Mouse (Mus musculus): ENCODE measurements around the gene Gm42420. TPM values are rescaled to one million over a fixed set of nuclear protein-coding genes. Genes with fewer than 3 reads are reported as not detected.

Gm42420 gene
- polyA plus RNA-seq, 1 experiment from 2014 or later = 0.75 TPM

DNA sequence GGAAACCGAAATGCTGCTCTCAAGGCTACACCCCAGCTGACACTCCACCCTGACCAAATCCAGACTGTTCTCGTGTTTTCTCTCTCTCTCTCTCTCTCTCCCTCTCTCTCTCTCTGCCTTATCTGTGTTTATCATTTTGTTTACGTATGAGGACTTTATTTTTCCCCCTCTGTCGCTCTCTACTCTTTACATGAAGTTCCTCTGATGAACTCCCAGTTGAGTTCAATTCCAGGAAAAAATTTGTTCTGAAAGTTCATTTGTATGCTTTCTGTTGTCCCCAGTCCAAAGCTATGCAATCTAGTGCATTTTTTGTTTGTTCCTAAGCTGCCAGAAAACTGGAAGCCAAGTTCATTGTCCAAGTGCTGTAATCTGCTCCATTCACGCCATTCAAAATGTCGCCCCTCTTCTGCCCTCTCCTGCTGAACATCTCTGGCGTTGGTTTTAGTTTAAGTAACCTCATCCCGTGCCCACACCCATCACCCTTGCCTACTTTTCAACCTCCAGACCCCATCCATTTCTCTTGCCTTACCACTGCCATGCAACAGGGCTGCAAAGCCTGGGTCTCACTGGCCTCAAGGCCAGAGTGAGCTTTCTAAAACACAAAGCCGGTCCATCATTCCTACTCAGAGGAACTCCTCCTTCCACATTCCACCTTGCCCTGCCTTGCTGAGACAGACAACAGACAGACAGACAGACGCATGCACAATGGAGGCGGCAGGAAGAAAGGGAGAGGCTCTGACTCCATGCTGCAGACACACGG lies 30.5 kb upstream of the Gm42420 start:
- Histone ChIP-seq H3K9me3 (ENCODE audit: low read length) (no peaks in the 10 kb centered on the region), H3K36me3 (ENCODE audit: insufficient read depth, low read length) (no peaks in the 10 kb centered on the region), H3K4me3 (ENCODE audit: low read depth, low read length) (no peak overlapping the region), H3K27ac (ENCODE audit: low read length) (peak overlapping the region; percentile 63), H3K4me1 (ENCODE audit: insufficient read depth, low read depth, low read length) (peaks cover 11% of the 10 kb centered on the region; the same call in 1 of the 2 replicates), H3K27me3 (replicated peaks; ENCODE audit: insufficient read depth, low read length) (no peaks in the 10 kb centered on the region), H3K9ac (replicated peaks; ENCODE audit: low read depth) (no peak overlapping the region), H3K4me2 (replicated peaks; ENCODE audit: low read depth, low read length) (peak overlapping the region; percentile 89)
- 53% methylated on average over 12 of the region's 12 CpGs for WGBS
- TF ChIP-seq EP300 (IDR thresholded peaks at IDR 0.05) (peak; percentile 78; the same call in 1 of the 2 replicates), CTCF (IDR thresholded peaks at IDR 0.05) (no peak)
- DNase-seq (ENCODE audit: low spot score) (peak; percentile 87), ATAC-seq (peak; percentile 44)

DNA sequence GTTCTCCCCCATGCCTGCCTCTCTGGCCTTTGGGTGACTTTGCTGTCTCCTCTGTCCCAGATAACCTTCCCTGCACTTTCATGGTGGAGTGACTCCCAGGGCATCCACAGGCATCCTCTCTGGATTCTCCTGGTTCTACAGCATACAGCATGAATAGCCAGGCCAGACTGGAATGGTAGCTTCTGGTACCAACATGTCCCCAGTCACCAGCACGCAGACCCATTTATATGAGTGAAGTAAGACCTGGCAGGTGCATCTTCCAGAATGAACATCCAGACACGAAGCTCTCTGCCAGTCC lies 30.0 kb upstream of the Gm42420 start:
- peak overlapping the region; percentile 89 for H3K4me2 ChIP-seq (replicated peaks; ENCODE audit: low read depth, low read length)
- no peak for ATAC-seq
- DNase-seq (ENCODE audit: low spot score) = no peak
- peaks cover 11% of the 10 kb centered on the region; the same call in 1 of the 2 replicates for H3K4me1 ChIP-seq (ENCODE audit: insufficient read depth, low read depth, low read length)
- TF ChIP-seq EP300 (IDR thresholded peaks at IDR 0.05) = no peak
- TF ChIP-seq CTCF (IDR thresholded peaks at IDR 0.05) = no peak
- H3K4me3 ChIP-seq (ENCODE audit: low read depth, low read length) = no peak overlapping the region
- peak overlapping the region; percentile 57; the same call in 1 of the 2 replicates for H3K27ac ChIP-seq (ENCODE audit: low read length)
- 72% methylated on average over 2 of the region's 2 CpGs for WGBS
- H3K9ac ChIP-seq (replicated peaks; ENCODE audit: low read depth) = no peak overlapping the region
- H3K36me3 ChIP-seq (ENCODE audit: insufficient read depth, low read length) = no peaks in the 10 kb centered on the region
- no peaks in the 10 kb centered on the region for H3K9me3 ChIP-seq (ENCODE audit: low read length)
- H3K27me3 ChIP-seq (replicated peaks; ENCODE audit: insufficient read depth, low read length) = no peaks in the 10 kb centered on the region

DNA sequence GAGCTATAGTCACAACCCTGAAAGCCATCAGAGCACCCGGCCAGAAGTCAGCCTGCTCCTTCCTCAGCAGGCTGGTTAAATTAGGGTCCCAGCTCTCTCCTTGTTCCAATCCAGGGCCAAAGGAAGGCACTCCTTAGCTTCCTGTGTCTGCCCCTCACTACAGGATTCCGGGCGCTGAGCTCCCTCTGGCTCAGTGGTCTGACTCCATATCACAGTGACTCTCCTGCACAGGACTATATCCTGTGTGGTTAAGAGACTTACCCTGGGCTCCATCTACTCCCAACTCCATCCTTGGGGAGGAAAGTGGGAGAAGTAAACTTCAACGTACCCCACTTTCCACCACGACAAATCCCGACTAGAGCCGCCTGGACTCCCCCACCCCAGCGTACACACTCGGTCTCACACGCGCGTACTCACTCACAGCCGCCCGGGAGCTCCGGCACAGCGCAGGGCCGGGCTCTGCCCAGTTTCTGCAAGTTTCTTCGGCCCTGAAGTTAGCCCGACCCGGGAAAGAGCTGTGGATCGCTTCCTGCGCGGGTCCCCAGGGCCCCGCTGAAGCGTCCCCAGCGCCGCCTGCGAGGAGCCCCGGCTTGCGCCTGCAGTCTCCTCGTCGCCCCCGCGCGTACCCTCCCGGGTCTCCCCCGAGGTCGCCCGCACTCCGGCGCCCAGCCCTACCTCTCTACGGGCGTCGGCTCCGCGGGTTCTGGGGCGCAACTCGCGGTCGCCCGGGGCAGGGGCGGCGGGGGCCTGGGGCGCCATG lies 28.5 kb upstream of the Gm42420 start:
- WGBS = 2% methylated on average over 45 of the region's 54 CpGs
- Histone ChIP-seq H3K4me2 (replicated peaks; ENCODE audit: low read depth, low read length) (peak overlapping the region; percentile 89), H3K9me3 (ENCODE audit: low read length) (no peaks in the 10 kb centered on the region), H3K27ac (ENCODE audit: low read length) (peak overlapping the region; percentile 67), H3K4me1 (ENCODE audit: insufficient read depth, low read depth, low read length) (peaks cover 11% of the 10 kb centered on the region; the same call in 1 of the 2 replicates), H3K27me3 (replicated peaks; ENCODE audit: insufficient read depth, low read length) (no peaks in the 10 kb centered on the region), H3K4me3 (ENCODE audit: low read depth, low read length) (peak overlapping the region; percentile 79), H3K9ac (replicated peaks; ENCODE audit: low read depth) (peak overlapping the region; percentile 76), H3K36me3 (ENCODE audit: insufficient read depth, low read length) (no peaks in the 10 kb centered on the region)
- TF ChIP-seq EP300 (IDR thresholded peaks at IDR 0.05) = no peak
- TF ChIP-seq CTCF (IDR thresholded peaks at IDR 0.05) = no peak
- peak; percentile 51 for ATAC-seq
- peak; percentile 50 for DNase-seq (ENCODE audit: low spot score)

DNA sequence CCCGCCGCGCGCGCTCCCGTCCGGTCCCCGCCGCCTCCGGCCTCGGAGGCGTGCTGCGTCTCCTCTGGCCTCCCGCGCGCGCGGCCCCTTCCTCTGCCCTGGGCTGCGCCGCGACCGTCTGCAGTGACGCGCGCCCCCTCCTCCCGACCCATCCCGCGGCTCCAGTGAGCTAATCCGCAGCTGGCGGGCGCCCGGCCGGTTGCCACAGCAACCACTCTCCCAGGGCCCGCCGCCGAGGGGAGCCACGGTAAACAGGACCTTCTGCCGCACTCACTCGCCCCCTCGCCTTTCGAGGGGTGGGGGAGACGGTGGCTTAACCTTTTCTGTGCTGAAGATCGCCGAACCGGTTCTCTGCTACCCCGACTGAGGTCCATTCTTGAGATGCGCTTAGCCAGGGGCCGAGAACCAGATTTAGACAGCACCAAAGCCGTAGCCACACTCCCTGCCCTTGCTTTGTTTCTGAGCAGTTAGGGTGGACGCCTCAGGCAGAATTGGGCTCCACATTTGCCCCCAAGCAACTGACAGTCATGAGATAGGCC lies 27.8 kb upstream of the Gm42420 start, which contains the start of gene Dennd2a:
Dennd2a (minus strand) TSS at position 145 of the 539 bp plus-strand sequence.
- peaks cover 11% of the 10 kb centered on the region; the same call in 1 of the 2 replicates for H3K4me1 ChIP-seq (ENCODE audit: insufficient read depth, low read depth, low read length)
- ATAC-seq (peak; percentile 79), DNase-seq (ENCODE audit: low spot score) (peak; percentile 90)
- H3K9ac ChIP-seq (replicated peaks; ENCODE audit: low read depth) = peak within 1 kb of the TSS; percentile 76
- no peaks in the 10 kb centered on the region for H3K9me3 ChIP-seq (ENCODE audit: low read length)
- peak within 1 kb of the TSS; percentile 89 for H3K4me2 ChIP-seq (replicated peaks; ENCODE audit: low read depth, low read length)
- no peaks in the 10 kb centered on the region for H3K27me3 ChIP-seq (replicated peaks; ENCODE audit: insufficient read depth, low read length)
- peak within 1 kb of the TSS; percentile 67 for H3K27ac ChIP-seq (ENCODE audit: low read length)
- H3K36me3 ChIP-seq (ENCODE audit: insufficient read depth, low read length) = no peaks in the 10 kb centered on the region
- 4% methylated on average over 35 of the region's 50 CpGs for WGBS
- TF ChIP-seq EP300 (IDR thresholded peaks at IDR 0.05) (no peak), CTCF (IDR thresholded peaks at IDR 0.05) (no peak)
- peak within 1 kb of the TSS; percentile 79 for H3K4me3 ChIP-seq (ENCODE audit: low read depth, low read length)

DNA sequence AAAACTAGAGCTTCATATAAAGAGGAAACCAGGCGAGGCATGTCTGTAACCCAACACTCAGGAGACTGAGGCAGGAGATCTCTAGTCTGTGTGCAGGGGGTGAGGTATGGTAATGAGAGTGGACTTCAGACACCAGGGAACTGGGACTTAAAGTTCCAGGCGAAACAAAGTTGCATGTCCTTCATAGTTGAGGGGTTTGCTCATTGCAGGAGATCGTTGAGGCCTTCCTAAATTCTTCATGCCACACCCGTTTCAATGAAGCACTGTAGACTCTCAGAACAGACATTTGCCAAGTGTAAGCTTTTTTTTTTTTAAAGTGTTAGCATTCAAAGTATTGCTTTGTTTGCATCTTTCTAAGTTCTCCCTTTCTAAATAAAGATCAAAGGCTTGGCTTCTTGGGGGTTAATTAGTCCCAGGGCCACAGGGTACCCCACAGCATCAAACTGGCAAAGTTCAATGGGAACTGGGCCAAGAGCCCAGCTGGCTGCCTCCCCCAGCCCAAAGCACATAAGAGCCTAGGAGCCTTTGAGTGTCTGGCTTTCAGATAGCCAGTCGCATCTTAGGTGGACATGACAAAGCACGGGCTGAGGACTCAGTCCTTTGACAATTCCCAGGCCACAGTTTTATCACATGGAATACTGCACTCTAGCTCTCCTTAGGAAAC lies 26.1 kb upstream of the Gm42420 start:
- ATAC-seq (peak; percentile 12), DNase-seq (ENCODE audit: low spot score) (peak; percentile 62)
- TF ChIP-seq CTCF (IDR thresholded peaks at IDR 0.05) (no peak), EP300 (IDR thresholded peaks at IDR 0.05) (peak; percentile 66)
- Histone ChIP-seq H3K9me3 (ENCODE audit: low read length) (no peaks in the 10 kb centered on the region), H3K9ac (replicated peaks; ENCODE audit: low read depth) (no peak overlapping the region), H3K4me3 (ENCODE audit: low read depth, low read length) (no peak overlapping the region), H3K36me3 (ENCODE audit: insufficient read depth, low read length) (no peaks in the 10 kb centered on the region), H3K4me1 (ENCODE audit: insufficient read depth, low read depth, low read length) (peaks cover 11% of the 10 kb centered on the region; the same call in 1 of the 2 replicates), H3K27me3 (replicated peaks; ENCODE audit: insufficient read depth, low read length) (no peaks in the 10 kb centered on the region), H3K4me2 (replicated peaks; ENCODE audit: low read depth, low read length) (no peak overlapping the region), H3K27ac (ENCODE audit: low read length) (peak overlapping the region; percentile 14; the same call in 1 of the 2 replicates)
- 36% methylated on average over 6 of the region's 6 CpGs for WGBS
